Mouse (Mus musculus) liver, embryonic 15.5 days (tissue): ENCODE results near the gene Pbrm1. TPM values are rescaled to one million over a fixed set of nuclear protein-coding genes. Genes with fewer than 3 reads are reported as not detected.
A peak's percentile ranks its signal among the peaks of the same experiment; 100 is the strongest.

Experiments
- ATAC-seq: fragments of 200-750 bp; cut with Nextera tagmentation; 2 replicates; pipeline ENCODE4 v1.8.0; 2017; ENCODE audit warnings: moderate number of reproducible peaks, mild to moderate bottlenecking, moderate library complexity; ENCODE audit not compliant: insufficient read depth
- H3K27ac ChIP-seq: fragments of 300-500 bp; sonication (generic); replicated peaks from 2 replicates; pipeline ENCODE4 v1.5.1; 2015; ENCODE audit warnings: mild to moderate bottlenecking, inconsistent platforms
- H3K27me3 ChIP-seq: fragments of 300-500 bp; sonication (generic); 2 replicates; pipeline ENCODE4 v1.6.1; 2015; ENCODE audit warnings: mild to moderate bottlenecking, inconsistent platforms
- H3K36me3 ChIP-seq: fragments of 300-500 bp; sonication (generic); replicated peaks from 2 replicates; pipeline ENCODE4 v1.6.1; 2015; ENCODE audit warnings: moderate library complexity, mild to moderate bottlenecking, inconsistent platforms
- H3K4me1 ChIP-seq: fragments of 300-500 bp; sonication (generic); replicated peaks from 2 replicates; pipeline ENCODE4 v1.6.1; 2015; ENCODE audit warnings: inconsistent platforms
- H3K4me2 ChIP-seq: fragments of 300-500 bp; sonication (generic); 2 replicates; pipeline ENCODE4 v1.6.1; 2015; ENCODE audit warnings: moderate library complexity, mild to moderate bottlenecking, inconsistent platforms
- H3K4me3 ChIP-seq: fragments of 300-500 bp; sonication (generic); replicated peaks from 2 replicates; pipeline ENCODE4 v1.5.1; 2015; ENCODE audit warnings: mild to moderate bottlenecking, inconsistent platforms
- H3K9ac ChIP-seq: fragments of 300-500 bp; sonication (generic); 2 replicates; pipeline ENCODE4 v1.6.1; 2015; ENCODE audit warnings: moderate library complexity, mild to moderate bottlenecking, inconsistent platforms
- H3K9me3 ChIP-seq: fragments of 300-500 bp; sonication (generic); replicated peaks from 2 replicates; pipeline ENCODE4 v1.6.1; 2016; ENCODE audit warnings: inconsistent platforms
- WGBS: fragments of 180-500 bp; shearing (Covaris S2); methylation state at CpG from one replicate; pipeline ENCODE4 v1.1.7; 2015; ENCODE audit warnings: mixed read lengths; ENCODE audit not compliant: insufficient replicate concordance; 5-methylcytosine and 5-hydroxymethylcytosine counted together
- polyA plus RNA-seq: library from polyadenylated mRNA; unstranded; fragments of >200 nt; fragmentation: Nextera tagmentation; extraction: Ambion mirVana; gene quantifications from 2 replicates; pipeline ENCODE4 v1.2.1, GENCODE M21; 2015

Pbrm1 gene
- polyA plus RNA-seq, 1 experiment from 2014 or later: 53.3 TPM

DNA sequence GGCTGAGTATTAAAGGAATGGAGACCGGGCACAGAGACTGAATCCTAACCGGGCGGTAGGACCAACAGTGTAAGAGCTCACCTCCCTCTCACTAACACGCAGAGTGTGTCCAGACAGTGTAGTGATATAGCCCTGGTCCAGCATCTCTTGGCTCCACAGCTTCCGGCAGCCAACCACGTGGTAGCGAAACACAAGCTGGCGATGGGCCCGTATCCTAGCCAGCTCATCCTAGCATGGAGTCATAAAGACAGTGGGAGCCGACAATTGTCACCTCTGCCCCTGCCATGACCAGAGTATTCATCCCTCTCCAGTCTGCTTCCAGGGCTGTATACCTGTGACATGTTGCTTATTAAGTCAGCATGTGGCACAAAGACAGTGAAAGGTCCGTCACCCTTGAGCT, 126.8 kb downstream of the Pbrm1 start:
- ATAC-seq: no peak
- Histone ChIP-seq H3K9me3 (no peaks in the 10 kb centered on the region), H3K27ac (no peak overlapping the region), H3K9ac (no peak overlapping the region), H3K4me2 (no peak overlapping the region), H3K4me1 (no peaks in the 10 kb centered on the region), H3K4me3 (no peak overlapping the region), H3K36me3 (peaks cover 50% of the 10 kb centered on the region), H3K27me3 (no peaks in the 10 kb centered on the region; the same call in 1 of the 2 replicates)
- 83% methylated on average over 11 of the region's 11 CpGs for WGBS

DNA sequence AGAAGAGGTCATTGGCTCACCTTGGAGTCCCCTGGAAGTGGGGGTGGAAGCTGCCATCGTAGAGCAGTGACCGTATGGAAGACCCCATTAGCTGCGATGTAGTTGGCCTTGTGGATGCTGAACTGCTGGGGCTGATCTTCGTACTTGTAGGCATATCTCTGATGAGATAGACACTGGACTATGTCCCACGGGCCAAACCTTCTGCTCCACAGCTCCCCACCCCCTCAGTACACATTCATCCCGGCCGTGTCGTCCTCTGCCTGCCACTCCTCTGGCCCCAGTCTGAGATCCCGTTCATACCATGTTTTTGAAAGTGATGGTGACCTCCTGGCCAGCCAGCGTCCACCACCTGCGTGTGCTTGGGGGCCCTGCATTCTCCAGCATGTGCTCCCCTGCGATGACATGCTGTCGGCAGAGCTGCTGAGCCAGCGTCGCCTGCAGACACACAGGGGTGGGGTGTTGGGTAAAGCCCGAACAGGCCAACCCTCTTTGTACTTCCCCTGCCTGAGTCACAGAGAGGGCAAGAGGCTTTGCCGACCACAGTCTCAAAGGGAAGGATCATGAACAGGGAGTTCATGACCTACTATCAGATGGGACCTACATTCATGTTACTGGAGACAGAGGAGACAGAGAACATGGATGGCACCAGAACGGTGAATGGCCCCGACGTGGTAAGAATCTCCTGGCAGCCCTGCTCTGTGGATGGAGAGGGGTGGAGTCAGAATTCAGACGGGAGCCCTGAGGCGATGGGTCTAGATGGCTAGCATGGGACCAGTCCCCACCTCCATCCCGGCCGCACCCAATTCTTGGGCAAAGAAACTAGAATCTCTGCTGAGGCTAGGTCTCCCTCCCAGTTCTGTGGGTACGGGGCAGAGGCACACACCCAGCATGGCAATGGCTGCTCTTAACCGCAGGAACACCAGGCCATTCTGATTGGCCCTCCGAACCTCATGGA, 141.5 kb downstream of the Pbrm1 start:
- Histone ChIP-seq H3K36me3 (peaks cover 2% of the 10 kb centered on the region; the same call in 1 of the 2 replicates), H3K4me2 (peak overlapping the region; percentile 44), H3K4me3 (0 out of 2 replicates have a peak overlapping the region, but pooled peaks have one; percentile 9), H3K27me3 (no peaks in the 10 kb centered on the region), H3K4me1 (peaks cover 45% of the 10 kb centered on the region), H3K9me3 (no peaks in the 10 kb centered on the region), H3K27ac (peak overlapping the region; percentile 72), H3K9ac (no peak overlapping the region)
- WGBS: 52% methylated on average over 27 of the region's 27 CpGs
- ATAC-seq: peak; percentile 69

- no peak overlapping the region for H3K4me3 ChIP-seq
- peaks cover 50% of the 10 kb centered on the region for H3K4me1 ChIP-seq
- no peak for ATAC-seq
- WGBS: 76% methylated on average over 7 of the region's 7 CpGs
- 0 out of 2 replicates have a peak overlapping the region, but pooled peaks have one; percentile 29 for H3K27ac ChIP-seq
- H3K9ac ChIP-seq: no peak overlapping the region
- H3K27me3 ChIP-seq: no peaks in the 10 kb centered on the region
- no peaks in the 10 kb centered on the region for H3K9me3 ChIP-seq
- 0 out of 2 replicates have a peak, but pooled peaks cover 2% of the 10 kb centered on the region for H3K36me3 ChIP-seq
- H3K4me2 ChIP-seq: peak overlapping the region; percentile 35
Measured at GRCm38 (mm10) chr14:31161191-31161590, 142.3 kb downstream of the Pbrm1 start.

DNA sequence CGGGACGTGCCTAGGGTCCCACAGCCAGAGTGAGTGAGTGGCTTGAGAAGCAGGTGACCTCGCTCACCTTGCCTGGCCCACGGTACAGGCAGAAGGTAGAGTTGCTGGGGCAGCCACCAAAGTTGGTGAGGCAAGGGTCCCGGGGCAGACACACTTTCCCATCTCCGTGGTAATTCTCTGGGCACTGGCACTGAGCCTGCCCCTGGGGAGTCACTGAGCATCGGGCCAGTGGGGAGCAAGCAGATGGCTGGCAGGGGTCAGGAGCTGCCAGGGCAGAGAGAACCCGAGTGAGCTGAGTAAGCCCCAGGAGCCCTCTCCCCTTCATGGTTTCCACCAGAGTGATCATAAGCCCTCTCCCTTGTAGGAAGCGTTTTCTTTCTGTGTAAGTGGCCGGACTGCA, 142.7 kb downstream of the Pbrm1 start:
- 71% methylated on average over 10 of the region's 10 CpGs for WGBS
- Histone ChIP-seq H3K4me1 (peaks cover 55% of the 10 kb centered on the region), H3K27me3 (peaks cover 4% of the 10 kb centered on the region; the same call in 1 of the 2 replicates), H3K9me3 (no peaks in the 10 kb centered on the region), H3K4me2 (peak overlapping the region; percentile 35), H3K4me3 (no peak overlapping the region), H3K27ac (peak overlapping the region; percentile 29; the same call in 1 of the 2 replicates), H3K9ac (no peak overlapping the region), H3K36me3 (0 out of 2 replicates have a peak, but pooled peaks cover 2% of the 10 kb centered on the region)
- no peak for ATAC-seq

GRCm38 (mm10) chr14:31164067-31164466, 145.1 kb downstream of the Pbrm1 start:
- Histone ChIP-seq H3K27ac (0 out of 2 replicates have a peak overlapping the region, but pooled peaks have one; percentile 19), H3K4me3 (no peak overlapping the region), H3K9me3 (no peaks in the 10 kb centered on the region), H3K4me2 (no peak overlapping the region; the same call in 1 of the 2 replicates), H3K27me3 (peaks cover 26% of the 10 kb centered on the region), H3K36me3 (no peaks in the 10 kb centered on the region), H3K9ac (no peak overlapping the region), H3K4me1 (peaks cover 66% of the 10 kb centered on the region)
- ATAC-seq: no peak
- 18% methylated on average over 8 of the region's 8 CpGs for WGBS

DNA sequence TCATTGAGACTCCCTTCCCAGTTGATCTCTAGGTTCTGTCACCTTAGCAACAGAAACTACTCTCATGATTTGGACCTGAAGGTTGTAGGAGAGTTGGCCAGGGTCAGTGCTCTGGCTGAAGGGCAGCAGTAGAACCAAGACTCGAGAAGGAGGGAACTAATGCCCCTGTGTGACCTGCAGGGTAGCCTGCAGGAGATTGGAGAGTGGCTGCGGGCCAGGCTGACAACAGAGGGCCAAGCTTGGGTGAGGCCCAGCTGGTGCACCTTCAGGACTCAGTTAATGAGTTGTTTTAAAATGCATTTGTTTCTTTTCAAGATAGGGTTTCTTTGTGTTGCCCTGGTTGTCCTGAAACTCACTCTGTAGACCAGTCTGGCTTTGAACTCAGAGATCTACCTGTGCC, 146.1 kb downstream of the Pbrm1 start:
- Histone ChIP-seq H3K9me3 (no peaks in the 10 kb centered on the region), H3K9ac (no peak overlapping the region), H3K36me3 (0 out of 2 replicates have a peak, but pooled peaks cover under 1% of the 10 kb centered on the region), H3K4me3 (no peak overlapping the region), H3K4me1 (peaks cover 67% of the 10 kb centered on the region), H3K27ac (no peak overlapping the region), H3K4me2 (no peak overlapping the region), H3K27me3 (peaks cover 27% of the 10 kb centered on the region)
- no peak for ATAC-seq
- 52% methylated on average over 2 of the region's 2 CpGs for WGBS

GRCm38 (mm10) chr14:31165458-31165857, 146.5 kb downstream of the Pbrm1 start:
- no peaks in the 10 kb centered on the region for H3K9me3 ChIP-seq
- no peak overlapping the region for H3K4me2 ChIP-seq
- 43% methylated on average over 7 of the region's 7 CpGs for WGBS
- no peak overlapping the region for H3K9ac ChIP-seq
- no peak overlapping the region for H3K27ac ChIP-seq
- peaks cover 27% of the 10 kb centered on the region for H3K27me3 ChIP-seq
- no peak for ATAC-seq
- peaks cover 62% of the 10 kb centered on the region for H3K4me1 ChIP-seq
- peaks cover 5% of the 10 kb centered on the region for H3K36me3 ChIP-seq
- no peak overlapping the region for H3K4me3 ChIP-seq

- H3K4me3 ChIP-seq: no peak overlapping the region
- 0 out of 2 replicates have a peak overlapping the region, but pooled peaks have one; percentile 10 for H3K4me2 ChIP-seq
- H3K4me1 ChIP-seq: peaks cover 56% of the 10 kb centered on the region
- peaks cover 12% of the 10 kb centered on the region for H3K36me3 ChIP-seq
- no peaks in the 10 kb centered on the region for H3K9me3 ChIP-seq
- H3K27ac ChIP-seq: peak overlapping the region; percentile 39
- peak; percentile 26; the same call in 1 of the 2 replicates for ATAC-seq
- 17% methylated on average over 10 of the region's 10 CpGs for WGBS
- H3K27me3 ChIP-seq: peaks cover 27% of the 10 kb centered on the region
- H3K9ac ChIP-seq: no peak overlapping the region
Measured at GRCm38 (mm10) chr14:31165991-31166630, 147.2 kb downstream of the Pbrm1 start.

DNA sequence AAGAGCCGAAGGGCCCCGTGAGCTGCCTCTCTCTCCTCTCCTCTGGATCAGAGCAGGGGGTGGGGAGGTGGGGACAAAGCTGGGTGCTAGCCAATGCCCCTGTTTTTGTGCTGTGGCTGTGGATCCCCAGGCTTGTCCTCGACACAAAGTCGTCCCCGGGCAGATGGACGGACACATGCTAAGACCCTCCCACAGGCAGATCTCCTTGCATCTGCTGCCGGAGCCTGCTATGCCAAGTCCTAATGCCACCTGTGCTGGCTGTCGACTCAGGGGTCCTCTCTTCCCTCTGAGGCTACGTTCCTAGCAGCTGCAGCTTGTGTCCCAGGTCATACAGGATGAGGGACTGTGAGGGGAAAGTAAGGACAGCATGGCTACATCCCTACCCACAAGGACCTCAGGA, 147.9 kb downstream of the Pbrm1 start:
- 52% methylated on average over 9 of the region's 9 CpGs for WGBS
- H3K9me3 ChIP-seq: no peaks in the 10 kb centered on the region
- H3K36me3 ChIP-seq: peaks cover 19% of the 10 kb centered on the region
- H3K4me2 ChIP-seq: peak overlapping the region; percentile 10; the same call in 1 of the 2 replicates
- H3K9ac ChIP-seq: no peak overlapping the region
- peak overlapping the region; percentile 9; the same call in 1 of the 2 replicates for H3K4me3 ChIP-seq
- peak overlapping the region; percentile 39; the same call in 1 of the 2 replicates for H3K27ac ChIP-seq
- peaks cover 27% of the 10 kb centered on the region for H3K27me3 ChIP-seq
- no peak for ATAC-seq
- H3K4me1 ChIP-seq: peaks cover 53% of the 10 kb centered on the region

DNA sequence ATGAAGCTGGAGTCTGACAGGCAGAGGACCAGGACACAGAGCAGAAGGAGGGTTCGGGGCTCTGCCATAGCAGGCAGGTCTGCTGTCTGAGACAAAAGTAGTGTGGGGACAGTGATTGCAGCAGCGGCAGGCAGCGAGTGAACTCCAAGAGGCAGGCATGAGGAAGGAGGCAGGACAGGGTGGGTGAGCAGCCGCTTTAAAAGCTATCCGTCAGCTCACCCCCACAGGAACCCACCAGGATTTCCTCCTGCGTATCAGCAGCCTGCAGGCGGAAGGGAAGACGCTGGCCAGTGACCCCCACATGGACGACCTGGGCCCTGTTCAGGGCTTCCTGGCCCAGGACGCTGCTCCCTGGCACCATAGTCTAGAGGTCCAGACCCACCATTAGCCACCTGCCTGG, 149.5 kb downstream of the Pbrm1 start, which contains the start of gene Stab1:
Gene Stab1, minus strand, starts transcription at position 217 of the 400 bp plus-strand sequence.
- no peak within 1 kb of the TSS for H3K4me2 ChIP-seq
- ATAC-seq: no peak

More for the DNA sequence above, 149.5 kb downstream of the Pbrm1 start, which contains the start of gene Stab1:
- Histone ChIP-seq H3K36me3 (peaks cover 35% of the 10 kb centered on the region), H3K4me1 (peaks cover 45% of the 10 kb centered on the region), H3K27me3 (peaks cover 27% of the 10 kb centered on the region), H3K9ac (no peak within 1 kb of the TSS), H3K27ac (no peak within 1 kb of the TSS; the same call in 1 of the 2 replicates), H3K9me3 (no peaks in the 10 kb centered on the region), H3K4me3 (peak within 1 kb of the TSS; percentile 9)
- WGBS: 9% methylated on average over 10 of the region's 10 CpGs
